Mouse (Mus musculus) hindbrain, embryonic 11.5 days (tissue): Measurements from ENCODE around the gene Mitf. TPM values are rescaled to one million over a fixed set of nuclear protein-coding genes. Genes with fewer than 3 reads are reported as not detected.
A peak's percentile ranks its signal among the peaks of the same experiment; 100 is the strongest.

Experiments used
- ATAC-seq: fragments of 200-750 bp; cut with Nextera tagmentation; 2 replicates; pipeline ENCODE4 v1.8.0; 2017; ENCODE audit warnings: mild to moderate bottlenecking, moderate TSS enrichment, moderate library complexity; ENCODE audit not compliant: low FRiP score
- DNase-seq: peaks from one replicate; pipeline ENCODE4 v3.0.0-alpha.2; 2015; ENCODE audit warnings: low spot score
- H3K27ac ChIP-seq: fragments of 300-500 bp; sonication (generic); 2 replicates; pipeline ENCODE4 v1.5.1; 2014; ENCODE audit warnings: mild to moderate bottlenecking, low read depth, low read length
- H3K27me3 ChIP-seq: fragments of 300-500 bp; sonication (generic); 2 replicates; pipeline ENCODE4 v1.6.1; 2014; ENCODE audit warnings: mild to moderate bottlenecking, low read length, moderate library complexity, mixed read lengths; ENCODE audit not compliant: control insufficient read depth, insufficient read depth
- H3K36me3 ChIP-seq: fragments of 300-500 bp; sonication (generic); 2 replicates; pipeline ENCODE4 v1.6.1; 2014; ENCODE audit warnings: mild to moderate bottlenecking, low read length, moderate library complexity, mixed read lengths; ENCODE audit not compliant: control insufficient read depth, insufficient read depth
- H3K4me1 ChIP-seq: fragments of 300-500 bp; sonication (generic); replicated peaks from 2 replicates; pipeline ENCODE4 v1.6.1; 2014; ENCODE audit warnings: low read length, mixed read lengths; ENCODE audit not compliant: control insufficient read depth, insufficient read depth
- H3K4me2 ChIP-seq: fragments of 300-500 bp; sonication (generic); replicated peaks from 2 replicates; pipeline ENCODE4 v1.6.1; 2014; ENCODE audit warnings: mild to moderate bottlenecking, low read depth, low read length
- H3K4me3 ChIP-seq: fragments of 300-500 bp; sonication (generic); 2 replicates; pipeline ENCODE4 v1.5.1; 2014; ENCODE audit warnings: low read depth, low read length
- H3K9ac ChIP-seq: fragments of 300-500 bp; sonication (generic); 2 replicates; pipeline ENCODE4 v1.6.1; 2014; ENCODE audit warnings: low read depth, low read length
- H3K9me3 ChIP-seq: fragments of 300-500 bp; sonication (generic); 2 replicates; pipeline ENCODE4 v1.6.1; 2016; ENCODE audit warnings: low read length; ENCODE audit not compliant: control insufficient read depth
- WGBS: fragments of 180-500 bp; shearing (Covaris S2); extraction: QIAGEN DNeasy Blood & Tissue Kit; methylation state at CpG from one replicate; pipeline ENCODE4 v1.1.7; 2014; 5-methylcytosine and 5-hydroxymethylcytosine counted together
- polyA plus RNA-seq: library from polyadenylated mRNA; unstranded; fragments of >200 nt; fragmentation: Nextera tagmentation; extraction: Ambion mirVana; gene quantifications from 2 replicates; pipeline ENCODE4 v1.2.1, GENCODE M21; 2014

Gene Mitf
- polyA plus RNA-seq, 1 experiment from 2014 or later, result 1.2 TPM

- H3K36me3 ChIP-seq, result no peaks in the 10 kb centered on the region
- no peak overlapping the region for H3K4me3 ChIP-seq
- H3K27me3 ChIP-seq, result no peaks in the 10 kb centered on the region
- H3K27ac ChIP-seq, result no peak overlapping the region
- no peaks in the 10 kb centered on the region for H3K9me3 ChIP-seq
- DNase-seq (peak; percentile 24), ATAC-seq (no peak)
- H3K4me1 ChIP-seq, result no peaks in the 10 kb centered on the region
- no peak overlapping the region for H3K4me2 ChIP-seq
- 44% methylated on average over 3 of the region's 3 CpGs for WGBS
- no peak overlapping the region for H3K9ac ChIP-seq
These were observed 75.1 kb downstream of the Mitf start for GRCm38 (mm10) chr6:97881935-97882334.

- 81% methylated on average over 8 of the region's 8 CpGs for WGBS
- Histone ChIP-seq H3K27me3 (no peaks in the 10 kb centered on the region), H3K9ac (no peak overlapping the region), H3K9me3 (no peaks in the 10 kb centered on the region), H3K27ac (no peak overlapping the region), H3K4me3 (no peak overlapping the region), H3K4me1 (no peaks in the 10 kb centered on the region), H3K4me2 (no peak overlapping the region), H3K36me3 (no peaks in the 10 kb centered on the region)
- no peak for DNase-seq
- no peak for ATAC-seq
These were observed 76.1 kb downstream of the Mitf start for GRCm38 (mm10) chr6:97882931-97883330.

- no peak overlapping the region for H3K4me2 ChIP-seq
- H3K4me1 ChIP-seq, result no peaks in the 10 kb centered on the region
- no peaks in the 10 kb centered on the region for H3K9me3 ChIP-seq
- DNase-seq (peak; percentile 40), ATAC-seq (peak; percentile 76)
- WGBS, result 52% methylated on average over 2 of the region's 2 CpGs
- H3K36me3 ChIP-seq, result no peaks in the 10 kb centered on the region
- no peak overlapping the region for H3K9ac ChIP-seq
- no peaks in the 10 kb centered on the region for H3K27me3 ChIP-seq
- no peak overlapping the region for H3K4me3 ChIP-seq
- no peak overlapping the region for H3K27ac ChIP-seq
These were observed 76.6 kb downstream of the Mitf start for GRCm38 (mm10) chr6:97883496-97883895.

GRCm38 (mm10) chr6:97884971-97885370 is 78.1 kb downstream of the Mitf start:
- no peak overlapping the region for H3K9ac ChIP-seq
- H3K9me3 ChIP-seq, result no peaks in the 10 kb centered on the region
- 84% methylated on average over 4 of the region's 4 CpGs for WGBS
- H3K4me2 ChIP-seq, result no peak overlapping the region
- H3K27me3 ChIP-seq, result no peaks in the 10 kb centered on the region
- no peaks in the 10 kb centered on the region for H3K36me3 ChIP-seq
- DNase-seq (no peak), ATAC-seq (no peak)
- no peak overlapping the region for H3K27ac ChIP-seq
- no peak overlapping the region for H3K4me3 ChIP-seq
- no peaks in the 10 kb centered on the region for H3K4me1 ChIP-seq

GRCm38 (mm10) chr6:97885606-97886005 is 78.8 kb downstream of the Mitf start:
- Histone ChIP-seq H3K9ac (no peak overlapping the region), H3K36me3 (no peaks in the 10 kb centered on the region), H3K9me3 (no peaks in the 10 kb centered on the region), H3K27ac (no peak overlapping the region), H3K27me3 (no peaks in the 10 kb centered on the region), H3K4me1 (no peaks in the 10 kb centered on the region), H3K4me3 (no peak overlapping the region), H3K4me2 (no peak overlapping the region)
- ATAC-seq, result no peak
- WGBS, result 72% methylated on average over 3 of the region's 3 CpGs
- DNase-seq, result no peak

- ATAC-seq (no peak), DNase-seq (no peak)
- no peak overlapping the region for H3K27ac ChIP-seq
- H3K9me3 ChIP-seq, result no peaks in the 10 kb centered on the region
- H3K4me3 ChIP-seq, result no peak overlapping the region
- H3K9ac ChIP-seq, result no peak overlapping the region
- no peak overlapping the region for H3K4me2 ChIP-seq
- 87% methylated on average over 4 of the region's 4 CpGs for WGBS
- H3K4me1 ChIP-seq, result no peaks in the 10 kb centered on the region
- no peaks in the 10 kb centered on the region for H3K36me3 ChIP-seq
- H3K27me3 ChIP-seq, result no peaks in the 10 kb centered on the region
These were observed 81.0 kb downstream of the Mitf start for GRCm38 (mm10) chr6:97887893-97888292.

GRCm38 (mm10) chr6:97888596-97888995 is 81.7 kb downstream of the Mitf start:
- H3K4me3 ChIP-seq, result no peak overlapping the region
- no peaks in the 10 kb centered on the region for H3K4me1 ChIP-seq
- no peaks in the 10 kb centered on the region for H3K9me3 ChIP-seq
- no peak overlapping the region for H3K4me2 ChIP-seq
- DNase-seq (no peak), ATAC-seq (no peak)
- H3K27ac ChIP-seq, result no peak overlapping the region
- H3K36me3 ChIP-seq, result no peaks in the 10 kb centered on the region
- no peak overlapping the region for H3K9ac ChIP-seq
- no peaks in the 10 kb centered on the region for H3K27me3 ChIP-seq
- WGBS, result 78% methylated on average over 3 of the region's 3 CpGs

GRCm38 (mm10) chr6:97893546-97893945 is 86.7 kb downstream of the Mitf start:
- H3K4me1 ChIP-seq, result no peaks in the 10 kb centered on the region
- no peaks in the 10 kb centered on the region for H3K27me3 ChIP-seq
- no peaks in the 10 kb centered on the region for H3K9me3 ChIP-seq
- DNase-seq (no peak), ATAC-seq (no peak)
- no peak overlapping the region for H3K9ac ChIP-seq
- no peaks in the 10 kb centered on the region for H3K36me3 ChIP-seq
- H3K4me3 ChIP-seq, result no peak overlapping the region
- H3K27ac ChIP-seq, result no peak overlapping the region
- 82% methylated on average over 5 of the region's 5 CpGs for WGBS
- H3K4me2 ChIP-seq, result no peak overlapping the region

GRCm38 (mm10) chr6:97897191-97897590 is 90.3 kb downstream of the Mitf start:
- no peaks in the 10 kb centered on the region for H3K36me3 ChIP-seq
- no peak overlapping the region for H3K9ac ChIP-seq
- H3K9me3 ChIP-seq, result no peaks in the 10 kb centered on the region
- no peaks in the 10 kb centered on the region for H3K27me3 ChIP-seq
- H3K4me2 ChIP-seq, result no peak overlapping the region
- no peaks in the 10 kb centered on the region for H3K4me1 ChIP-seq
- no peak for DNase-seq
- 86% methylated on average over 6 of the region's 6 CpGs for WGBS
- no peak overlapping the region for H3K4me3 ChIP-seq
- ATAC-seq, result no peak
- H3K27ac ChIP-seq, result no peak overlapping the region
